ENCODE assay signal across 11 mouse cellular contexts in genomic region chr6:112781409-112782093, GRCm38 (mm10).
DNase-seq lines count a peak whose midpoint lies in the region; ATAC-seq and TF ChIP-seq lines count a peak whose summit lies in the region.
"Had no signal": no experiment of that assay in that cellular context is flagged by ENCODE, and none has a peak within 500 bp of the region (broad histone marks: within the 10 kb centered on the region; RNA-seq: fewer than 3 reads in every experiment).

No protein-coding gene starts in this region.

- no peaks in the 10 kb centered on the region for H3K27me3 ChIP-seq in intestine, postnatal 0 days (replicated peaks; ENCODE audit: control insufficient read depth, insufficient read depth, low read length)
- no peaks in the 10 kb centered on the region for H3K27me3 ChIP-seq in intestine, embryonic 16.5 days (replicated peaks; ENCODE audit: control insufficient read depth, insufficient read depth, low read length)
- H3K27me3 ChIP-seq in E14TG2a.4 (ENCODE audit: insufficient read depth, low read length) = no peaks in the 10 kb centered on the region
- H3K27me3 ChIP-seq: embryonic facial prominence, embryonic 13.5 days; hindbrain, embryonic 15.5 days had no signal

- WGBS in intestine, postnatal 0 days = 70% methylated on average over 10 of the region's 10 CpGs
- WGBS in intestine, embryonic 16.5 days = 73% methylated on average over 10 of the region's 10 CpGs

- H3K4me1 ChIP-seq in intestine, postnatal 0 days (replicated peaks; ENCODE audit: control insufficient read depth, insufficient read depth, low read length) = no peaks in the 10 kb centered on the region
- no peaks in the 10 kb centered on the region for H3K4me1 ChIP-seq in intestine, embryonic 16.5 days (ENCODE audit: control insufficient read depth, insufficient read depth, low read length)
- H3K4me1 ChIP-seq in E14TG2a.4 (replicated peaks; ENCODE audit: low read depth, low read length) = peaks cover 22% of the 10 kb centered on the region
- H3K4me1 ChIP-seq: embryonic facial prominence, embryonic 13.5 days; hindbrain, embryonic 15.5 days had no signal

- ATAC-seq in intestine, postnatal 0 days = no peak
- ATAC-seq in intestine, embryonic 16.5 days = no peak
- no peak for ATAC-seq in monocyte, adult 5-6 weeks (replicated peaks; ENCODE audit: insufficient number of reproducible peaks, low FRiP score, low TSS enrichment, poor library complexity, severe bottlenecking)

- no peak overlapping the region for H3K9ac ChIP-seq in intestine, postnatal 0 days (ENCODE audit: low read depth, low read length)
- no peak overlapping the region for H3K9ac ChIP-seq in intestine, embryonic 16.5 days (ENCODE audit: low read depth, low read length)
- H3K9ac ChIP-seq: embryonic facial prominence, embryonic 13.5 days; hindbrain, embryonic 15.5 days had no signal

- no peaks in the 10 kb centered on the region for H3K9me3 ChIP-seq in intestine, postnatal 0 days (ENCODE audit: control insufficient read depth)
- H3K9me3 ChIP-seq in intestine, embryonic 16.5 days (ENCODE audit: control insufficient read depth, low read length) = no peaks in the 10 kb centered on the region
- no peaks in the 10 kb centered on the region for H3K9me3 ChIP-seq in E14TG2a.4 (ENCODE audit: low read length)
- H3K9me3 ChIP-seq: embryonic facial prominence, embryonic 13.5 days; hindbrain, embryonic 15.5 days had no signal

- H3K36me3 ChIP-seq in intestine, postnatal 0 days (ENCODE audit: control insufficient read depth, insufficient read depth) = no peaks in the 10 kb centered on the region
- H3K36me3 ChIP-seq in intestine, embryonic 16.5 days (ENCODE audit: control insufficient read depth, insufficient read depth, low read length) = no peaks in the 10 kb centered on the region
- no peaks in the 10 kb centered on the region for H3K36me3 ChIP-seq in E14TG2a.4 (ENCODE audit: insufficient read depth, low read length)
- H3K36me3 ChIP-seq: embryonic facial prominence, embryonic 13.5 days had no signal

- H3K4me3 ChIP-seq in intestine, postnatal 0 days (ENCODE audit: low read depth, low read length) = no peak overlapping the region
- H3K4me3 ChIP-seq in intestine, embryonic 16.5 days (ENCODE audit: low read length) = no peak overlapping the region
- no peak overlapping the region for H3K4me3 ChIP-seq in E14TG2a.4 (replicated peaks; ENCODE audit: low read length)
- H3K4me3 ChIP-seq: embryonic facial prominence, embryonic 13.5 days; hindbrain, embryonic 15.5 days had no signal

- peak; percentile 71 for TF ChIP-seq CTCF in intestine, postnatal 0 days (IDR thresholded peaks at IDR 0.05; ENCODE audit: low read depth)
- peak; percentile 59 for TF ChIP-seq CTCF in E14TG2a.4 (conservative IDR thresholded peaks at IDR 0.05; ENCODE audit: low read length)

- no peak overlapping the region for H3K4me2 ChIP-seq in intestine, postnatal 0 days (replicated peaks; ENCODE audit: low read depth)
- no peak overlapping the region for H3K4me2 ChIP-seq in intestine, embryonic 16.5 days (ENCODE audit: low read depth, low read length)
- H3K4me2 ChIP-seq: embryonic facial prominence, embryonic 13.5 days; hindbrain, embryonic 15.5 days had no signal

- H3K27ac ChIP-seq in intestine, postnatal 0 days (ENCODE audit: low read depth, low read length) = no peak overlapping the region
- H3K27ac ChIP-seq in intestine, embryonic 16.5 days (ENCODE audit: low read length) = no peak overlapping the region
- H3K27ac ChIP-seq: embryonic facial prominence, embryonic 13.5 days; hindbrain, embryonic 15.5 days had no signal

- peak; percentile 50 for DNase-seq in 3T3-L1 (ENCODE audit: low read depth, low spot score)
- peak; percentile 33 for DNase-seq in embryo, embryonic 10.5 days (ENCODE audit: low spot score)
- no peak for DNase-seq in cerebellum, adult 11-12 months
- no peak for DNase-seq in c-Kit-positive CD71-positive TER-119-positive erythroid progenitor cells, embryonic 14.5 days (ENCODE audit: low spot score)
- DNase-seq: thymus, postnatal 36 days had no signal

Comparison
In these comparisons a context has a peak if more than half of its experiments do, and no peak if none do; other contexts are left out.
1. DNase-seq: peak in 3T3-L1 (single experiment) and embryo, embryonic 10.5 days (single experiment); none in cerebellum, adult 11-12 months (single experiment) and c-Kit-positive CD71-positive TER-119-positive erythroid progenitor cells, embryonic 14.5 days (single experiment).